Mouse (Mus musculus) spleen, adult 2 months (tissue): ENCODE data around the gene Hsf4.

Experiments
- CTCF ChIP-seq: fragments of 200-500 bp; IDR thresholded peaks from 2 replicates; pipeline ENCODE4 v1.5.1; 2011; ENCODE audit warnings: mild to moderate bottlenecking, inconsistent platforms; ENCODE audit not compliant: insufficient read depth, insufficient read length, insufficient replicate concordance; ENCODE audit errors: extremely low read depth
- POLR2A ChIP-seq: fragments of 200-500 bp; IDR thresholded peaks from 2 replicates; pipeline ENCODE4 v1.6.1; 2011; ENCODE audit warnings: low read depth, low read length, inconsistent platforms

DNA sequence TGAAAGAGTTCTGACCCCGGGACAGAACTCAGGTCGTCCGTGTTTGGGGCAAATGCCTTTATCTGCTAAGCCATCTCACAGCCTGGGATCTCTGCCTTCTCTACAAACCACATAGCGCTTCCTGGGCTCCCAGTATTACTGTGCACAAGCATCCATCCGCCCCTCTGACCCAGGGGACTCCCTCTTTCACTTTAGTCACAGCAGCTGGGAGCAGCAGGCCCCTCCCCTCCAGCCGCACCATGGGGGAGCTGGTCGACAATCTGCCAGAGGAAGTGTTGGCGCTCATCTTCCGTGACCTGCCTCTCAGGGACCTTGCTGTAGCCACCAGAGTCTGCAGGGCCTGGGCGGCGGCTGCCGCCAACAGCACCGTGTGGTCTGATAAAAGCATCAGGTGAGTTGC lies 2.8 kb upstream of the Hsf4 start:
- no peak for TF ChIP-seq CTCF
- TF ChIP-seq POLR2A, result no peak
